9 mouse cellular contexts compared by ENCODE assay signal in the genomic region with DNA sequence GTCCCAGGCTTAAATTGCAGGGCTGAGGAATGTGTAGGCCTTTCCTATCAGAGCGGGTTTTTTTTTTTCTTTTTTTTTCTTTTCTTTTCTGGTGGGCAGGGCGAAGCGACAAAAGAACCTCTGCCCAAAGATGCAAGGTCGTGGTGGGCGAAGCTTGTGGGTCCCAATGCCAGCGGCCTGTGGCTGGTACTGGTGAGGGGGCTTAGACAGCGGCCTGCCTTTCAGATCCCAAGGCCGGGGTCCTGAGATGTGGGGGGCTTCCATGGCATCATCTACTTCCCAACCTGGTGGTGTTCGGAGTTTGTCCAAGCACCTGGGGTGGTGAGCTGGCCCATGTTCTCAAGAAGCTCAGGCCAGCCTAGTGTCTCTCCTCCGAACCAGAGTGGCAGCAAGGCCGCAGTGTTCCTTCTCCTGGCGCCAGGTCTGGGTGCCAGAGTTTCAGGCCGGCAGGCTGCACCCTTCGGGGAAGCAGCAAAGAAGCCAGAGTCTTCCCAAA. TPM values are rescaled to one million over a fixed set of nuclear protein-coding genes. Genes with fewer than 3 reads are reported as not detected.
DNase-seq lines count a peak whose midpoint lies in the region; ATAC-seq lines count a peak whose summit lies in the region.
"Had no signal": no experiment of that assay in that cellular context is flagged by ENCODE, and none has a peak within 500 bp of the region (broad histone marks: within the 10 kb centered on the region; RNA-seq: fewer than 3 reads in every experiment).

No protein-coding gene starts in this region.

- peak overlapping the region; percentile 54 for H3K4me2 ChIP-seq in liver, embryonic 11.5 days
- peak overlapping the region; percentile 65 for H3K4me2 ChIP-seq in embryonic facial prominence, embryonic 15.5 days (replicated peaks)
- peak overlapping the region; percentile 84 for H3K4me2 ChIP-seq in hindbrain, embryonic 14.5 days (replicated peaks)

- DNase-seq in liver, embryonic 11.5 days (ENCODE audit: low spot score) = peak; percentile 61
- no peak for DNase-seq in liver
- DNase-seq in hindbrain, embryonic 14.5 days (ENCODE audit: low spot score) = no peak
- DNase-seq in midbrain, embryonic 10.5 days (ENCODE audit: low spot score) = peak; percentile 71
- no peak for DNase-seq in left cerebral cortex, postnatal 36 days (ENCODE audit: low spot score in 2 of 2)
- no peak for DNase-seq in frontal cortex, adult 2 months (ENCODE audit: extremely low spot score in 1 of 2, low spot score in 1 of 2)
- no peak for DNase-seq in layer of hippocampus, postnatal 25 days (ENCODE audit: extremely low spot score in 1 of 2, low spot score in 1 of 2)

- H3K36me3 ChIP-seq in liver, embryonic 11.5 days (ENCODE audit: control insufficient read depth, insufficient read depth, low read length) = no peaks in the 10 kb centered on the region
- H3K36me3 ChIP-seq in embryonic facial prominence, embryonic 15.5 days = 0 out of 2 replicates have a peak, but pooled peaks cover 5% of the 10 kb centered on the region
- peaks cover 10% of the 10 kb centered on the region; the same call in 1 of the 2 replicates for H3K36me3 ChIP-seq in hindbrain, embryonic 14.5 days (replicated peaks; ENCODE audit: control insufficient read depth, insufficient read depth)
- H3K36me3 ChIP-seq in midbrain, embryonic 10.5 days = peaks cover 20% of the 10 kb centered on the region

- H3K9ac ChIP-seq in liver, embryonic 11.5 days (ENCODE audit: low read depth, low read length) = 0 out of 2 replicates have a peak overlapping the region, but pooled peaks have one; percentile 32
- H3K9ac ChIP-seq in embryonic facial prominence, embryonic 15.5 days = peak overlapping the region; percentile 46
- peak overlapping the region; percentile 78 for H3K9ac ChIP-seq in hindbrain, embryonic 14.5 days

- H3K9me3 ChIP-seq in liver, embryonic 11.5 days (ENCODE audit: control insufficient read depth, low read length) = no peaks in the 10 kb centered on the region
- no peaks in the 10 kb centered on the region for H3K9me3 ChIP-seq in embryonic facial prominence, embryonic 15.5 days (replicated peaks)
- H3K9me3 ChIP-seq in hindbrain, embryonic 14.5 days (ENCODE audit: control insufficient read depth, low read length) = no peaks in the 10 kb centered on the region
- no peaks in the 10 kb centered on the region for H3K9me3 ChIP-seq in midbrain, embryonic 10.5 days (replicated peaks)

- intact Hi-C loops in left cerebral cortex, postnatal 36 days (cut with DNase I) = loop anchor here (10.0 kb wide), 1 partner anchor 1423 kb away; no protein-coding TSS in a partner anchor

- peak overlapping the region; percentile 29 for H3K4me3 ChIP-seq in liver, embryonic 11.5 days (ENCODE audit: low read depth, low read length)
- peak overlapping the region; percentile 45 for H3K4me3 ChIP-seq in embryonic facial prominence, embryonic 15.5 days (replicated peaks)
- H3K4me3 ChIP-seq in hindbrain, embryonic 14.5 days (replicated peaks; ENCODE audit: low read length) = peak overlapping the region; percentile 80
- peak overlapping the region; percentile 77 for H3K4me3 ChIP-seq in midbrain, embryonic 10.5 days

- H3K27me3 ChIP-seq in liver, embryonic 11.5 days (replicated peaks; ENCODE audit: control insufficient read depth, insufficient read depth, low read length) = peaks cover 61% of the 10 kb centered on the region
- H3K27me3 ChIP-seq in embryonic facial prominence, embryonic 15.5 days = no peaks in the 10 kb centered on the region
- 0 out of 2 replicates have a peak, but pooled peaks cover 5% of the 10 kb centered on the region for H3K27me3 ChIP-seq in hindbrain, embryonic 14.5 days (ENCODE audit: control insufficient read depth, insufficient read depth, low read length)
- H3K27me3 ChIP-seq in midbrain, embryonic 10.5 days (ENCODE audit: low read depth, poor library complexity, severe bottlenecking) = peaks cover 49% of the 10 kb centered on the region
- H3K27me3 ChIP-seq: Patski had no signal

- no peak for ATAC-seq in liver, embryonic 11.5 days (replicated peaks; ENCODE audit: low FRiP score)
- ATAC-seq in embryonic facial prominence, embryonic 15.5 days (ENCODE audit: insufficient number of reproducible peaks, low FRiP score, low TSS enrichment, low read depth) = no peak
- ATAC-seq in hindbrain, embryonic 14.5 days (ENCODE audit: low FRiP score) = no peak
- ATAC-seq: Patski had no signal

- WGBS in liver, embryonic 11.5 days = 22% methylated on average over 14 of the region's 14 CpGs
- WGBS in embryonic facial prominence, embryonic 15.5 days = 25% methylated on average over 14 of the region's 14 CpGs
- WGBS in hindbrain, embryonic 14.5 days = 12% methylated on average over 14 of the region's 14 CpGs
- 5% methylated on average over 14 of the region's 14 CpGs for WGBS in midbrain, embryonic 10.5 days

- no peak overlapping the region for H3K27ac ChIP-seq in liver, embryonic 11.5 days (ENCODE audit: low read depth, low read length)
- peak overlapping the region; percentile 88 for H3K27ac ChIP-seq in embryonic facial prominence, embryonic 15.5 days (replicated peaks)
- H3K27ac ChIP-seq in hindbrain, embryonic 14.5 days = peak overlapping the region; percentile 81
- peak overlapping the region; percentile 98 for H3K27ac ChIP-seq in midbrain, embryonic 10.5 days (replicated peaks)

- peaks cover 14% of the 10 kb centered on the region for H3K4me1 ChIP-seq in liver, embryonic 11.5 days (replicated peaks; ENCODE audit: control insufficient read depth, insufficient read depth, low read length)
- H3K4me1 ChIP-seq in embryonic facial prominence, embryonic 15.5 days = peaks cover 21% of the 10 kb centered on the region
- peaks cover 20% of the 10 kb centered on the region; the same call in 1 of the 2 replicates for H3K4me1 ChIP-seq in hindbrain, embryonic 14.5 days (replicated peaks; ENCODE audit: control insufficient read depth, insufficient read depth, low read length)
- peaks cover 42% of the 10 kb centered on the region for H3K4me1 ChIP-seq in midbrain, embryonic 10.5 days

RNA-seq across cellular contexts. Expression of a gene that starts 7.3 kb away (rescaled TPM):
- polyA plus RNA-seq in liver, embryonic 11.5 days (2014; fragmentation: Nextera tagmentation; extraction: Ambion mirVana) = 3.1 and 4.1 TPM in 2 replicates
- polyA plus RNA-seq in embryonic facial prominence, embryonic 15.5 days (2015; fragmentation: Nextera tagmentation; extraction: Ambion mirVana) = 26.1 and 27.0 TPM in 2 replicates
- 9.3 and 11.6 TPM in 2 replicates for polyA plus RNA-seq in hindbrain, embryonic 14.5 days (2014; fragmentation: Nextera tagmentation; extraction: Ambion mirVana)
- polyA plus RNA-seq in midbrain, embryonic 10.5 days (2016; fragmentation: Nextera tagmentation; extraction: Ambion mirVana) = 11.2 and 13.0 TPM in 2 replicates
- total RNA-seq in left cerebral cortex, postnatal 36 days (2021) = 1 to 10 TPM; 2.2 to 4.0 TPM
- polyA plus RNA-seq in frontal cortex, adult 2 months (2012; rRNA removed) = 1.2 and 1.4 TPM in 2 replicates
- total RNA-seq in layer of hippocampus, postnatal 25 days (2021) = 1 to 10 TPM; 2.6 to 2.8 TPM

RNA-seq across cellular contexts. Expression of a gene that starts 37.4 kb away (rescaled TPM):
- 0.30 and 0.53 TPM in 2 replicates for polyA plus RNA-seq in liver, embryonic 11.5 days (2014; fragmentation: Nextera tagmentation; extraction: Ambion mirVana)
- polyA plus RNA-seq in embryonic facial prominence, embryonic 15.5 days (2015; fragmentation: Nextera tagmentation; extraction: Ambion mirVana) = 0.39 and 0.64 TPM in 2 replicates
- 0.43 and 0.64 TPM in 2 replicates for polyA plus RNA-seq in hindbrain, embryonic 14.5 days (2014; fragmentation: Nextera tagmentation; extraction: Ambion mirVana)
- polyA plus RNA-seq in midbrain, embryonic 10.5 days (2016; fragmentation: Nextera tagmentation; extraction: Ambion mirVana) = 0.38 TPM in 1 of 2 replicates, not detected in the other
- total RNA-seq in left cerebral cortex, postnatal 36 days (2021) = under 1 TPM in 1 of 2 experiments, not detected in 1; 0.81 TPM
- polyA plus RNA-seq in frontal cortex, adult 2 months (2012; rRNA removed) = 0.14 and 0.53 TPM in 2 replicates
- under 1 TPM in 1 of 2 experiments, not detected in 1; 0.27 TPM for total RNA-seq in layer of hippocampus, postnatal 25 days (2021)

Comparison
In these comparisons a context has a peak if more than half of its experiments do, and no peak if none do; other contexts are left out.
1. DNase-seq: peak in liver, embryonic 11.5 days (single experiment) and midbrain, embryonic 10.5 days (single experiment); none in liver (single experiment), hindbrain, embryonic 14.5 days (single experiment), left cerebral cortex, postnatal 36 days (0 of 2), frontal cortex, adult 2 months (0 of 2) and layer of hippocampus, postnatal 25 days (0 of 2).
2. H3K4me3 ChIP-seq: peak in every context shown above with its lines; median percentile 80 in hindbrain, embryonic 14.5 days; 77 in midbrain, embryonic 10.5 days; 45 in embryonic facial prominence, embryonic 15.5 days; 29 in liver, embryonic 11.5 days.
3. Peak in every context shown above with its lines, with median percentiles within 50 percentile points of each other: H3K4me2 ChIP-seq and H3K9ac ChIP-seq.